Mouse (Mus musculus): ENCODE data around the gene Cd44. TPM values are rescaled to one million over a fixed set of nuclear protein-coding genes. Genes with fewer than 3 reads are reported as not detected.

Cd44 gene
- polyA plus RNA-seq, 1 experiment from 2014 or later: 17.3 TPM

DNA sequence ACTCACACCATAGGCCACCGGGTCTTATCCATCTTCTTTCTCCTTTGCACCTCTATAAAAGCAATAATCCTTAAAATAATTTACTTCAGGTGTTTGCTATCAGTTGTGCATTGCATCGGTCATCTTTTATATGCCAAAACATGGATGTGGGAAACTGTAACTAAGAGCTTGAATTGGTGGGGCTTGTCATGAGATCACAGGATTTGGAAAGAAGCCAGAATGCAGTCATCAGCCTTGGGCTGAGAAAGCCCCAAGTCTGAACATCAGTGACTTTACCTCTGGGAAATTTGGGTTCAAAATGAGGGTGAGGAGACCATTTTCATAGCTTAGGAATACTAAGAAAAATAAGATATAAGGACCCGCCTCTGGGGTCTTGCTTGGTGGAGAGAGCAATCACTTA, 4.1 kb upstream of the Cd44 start:
- no peak overlapping the region for H3K4me2 ChIP-seq (ENCODE audit: low read depth, low read length)

DNA sequence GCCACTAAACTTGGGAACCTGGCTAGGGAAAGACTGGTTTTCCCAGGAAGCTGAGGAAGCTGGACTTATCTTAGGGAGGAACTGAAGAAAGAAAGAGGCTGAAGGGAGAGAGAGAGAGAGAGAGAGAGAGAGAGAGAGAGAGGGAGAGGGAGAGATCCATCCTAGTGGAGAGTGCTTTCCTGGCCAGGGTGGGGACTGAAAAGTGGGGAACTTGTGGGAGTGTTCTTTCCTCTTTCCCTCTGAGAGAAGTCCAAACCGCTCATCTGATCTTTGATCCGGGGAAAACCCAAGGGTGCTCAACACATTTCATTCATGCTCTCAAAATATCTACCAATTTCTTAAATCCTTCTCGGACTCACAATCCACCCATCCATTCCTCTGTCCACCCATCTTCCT, 361 bp upstream of the Cd44 start:
- H3K4me1 ChIP-seq (ENCODE audit: control insufficient read depth, insufficient read depth, low read length): peaks cover 16% of the 10 kb centered on the region
- 24% methylated on average over 3 of the region's 3 CpGs for WGBS

More for the DNA sequence above, 4.1 kb upstream of the Cd44 start:
- 38% methylated on average over 3 of the region's 3 CpGs for WGBS
- Histone ChIP-seq H3K9ac (ENCODE audit: low read length) (no peak overlapping the region), H3K9me3 (replicated peaks; ENCODE audit: control insufficient read depth, low read length) (no peaks in the 10 kb centered on the region), H3K27ac (ENCODE audit: low read length) (no peak overlapping the region), H3K4me1 (ENCODE audit: control insufficient read depth, insufficient read depth, low read length) (peaks cover 12% of the 10 kb centered on the region), H3K27me3 (ENCODE audit: control insufficient read depth, insufficient read depth, low read length) (no peaks in the 10 kb centered on the region), H3K4me3 (ENCODE audit: low read length) (no peak overlapping the region), H3K36me3 (ENCODE audit: control insufficient read depth, insufficient read depth) (no peaks in the 10 kb centered on the region)
- ATAC-seq (replicated peaks; ENCODE audit: extremely low read depth, insufficient read depth, low FRiP score): no peak

DNA sequence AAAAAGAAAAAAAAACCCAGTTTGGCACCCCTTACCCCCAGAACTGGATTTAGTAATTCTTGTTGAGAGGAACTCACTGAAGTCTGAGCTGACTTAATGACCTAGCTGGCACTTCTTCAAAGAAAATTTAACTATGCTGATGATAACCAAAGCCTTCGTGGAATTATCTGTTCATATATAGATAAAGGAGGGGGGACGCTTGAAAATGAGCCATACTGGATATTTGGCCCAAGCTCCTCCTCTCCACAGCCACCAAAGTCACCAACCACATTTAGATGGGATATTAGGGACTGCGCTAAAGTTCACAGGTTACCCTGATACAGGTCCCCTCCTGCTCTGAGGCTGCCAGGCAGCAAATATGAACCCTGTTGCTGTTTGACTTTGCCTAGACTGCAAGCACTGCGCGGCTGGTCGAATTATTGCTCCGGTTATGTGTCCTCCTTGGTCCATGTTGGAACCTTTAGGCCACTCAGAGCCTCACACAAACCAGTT, 1.2 kb downstream of the Cd44 start:
- Histone ChIP-seq H3K27me3 (ENCODE audit: control insufficient read depth, insufficient read depth, low read length) (no peaks in the 10 kb centered on the region), H3K36me3 (ENCODE audit: control insufficient read depth, insufficient read depth) (no peaks in the 10 kb centered on the region), H3K4me1 (ENCODE audit: control insufficient read depth, insufficient read depth, low read length) (peaks cover 13% of the 10 kb centered on the region), H3K9ac (ENCODE audit: low read length) (peak overlapping the region; percentile 78), H3K9me3 (replicated peaks; ENCODE audit: control insufficient read depth, low read length) (no peaks in the 10 kb centered on the region), H3K4me3 (ENCODE audit: low read length) (peak overlapping the region; percentile 71), H3K4me2 (ENCODE audit: low read depth, low read length) (peak overlapping the region; percentile 82), H3K27ac (ENCODE audit: low read length) (peak overlapping the region; percentile 74; the same call in 1 of the 2 replicates)
- 30% methylated on average over 7 of the region's 7 CpGs for whole genome bisulfite sequencing
- no peak for ATAC-seq (replicated peaks; ENCODE audit: extremely low read depth, insufficient read depth, low FRiP score)

More for the DNA sequence above, 361 bp upstream of the Cd44 start:
- no peaks in the 10 kb centered on the region for H3K27me3 ChIP-seq (ENCODE audit: control insufficient read depth, insufficient read depth, low read length)
- peak overlapping the region; percentile 82 for H3K4me2 ChIP-seq (ENCODE audit: low read depth, low read length)
- peak overlapping the region; percentile 74 for H3K27ac ChIP-seq (ENCODE audit: low read length)
- no peaks in the 10 kb centered on the region for H3K36me3 ChIP-seq (ENCODE audit: control insufficient read depth, insufficient read depth)
- ATAC-seq (replicated peaks; ENCODE audit: extremely low read depth, insufficient read depth, low FRiP score): 0 out of 2 replicates have a peak, but pooled peaks have one; percentile 2
- peak overlapping the region; percentile 78 for H3K9ac ChIP-seq (ENCODE audit: low read length)
- H3K4me3 ChIP-seq (ENCODE audit: low read length): peak overlapping the region; percentile 71
- no peaks in the 10 kb centered on the region for H3K9me3 ChIP-seq (replicated peaks; ENCODE audit: control insufficient read depth, low read length)

DNA sequence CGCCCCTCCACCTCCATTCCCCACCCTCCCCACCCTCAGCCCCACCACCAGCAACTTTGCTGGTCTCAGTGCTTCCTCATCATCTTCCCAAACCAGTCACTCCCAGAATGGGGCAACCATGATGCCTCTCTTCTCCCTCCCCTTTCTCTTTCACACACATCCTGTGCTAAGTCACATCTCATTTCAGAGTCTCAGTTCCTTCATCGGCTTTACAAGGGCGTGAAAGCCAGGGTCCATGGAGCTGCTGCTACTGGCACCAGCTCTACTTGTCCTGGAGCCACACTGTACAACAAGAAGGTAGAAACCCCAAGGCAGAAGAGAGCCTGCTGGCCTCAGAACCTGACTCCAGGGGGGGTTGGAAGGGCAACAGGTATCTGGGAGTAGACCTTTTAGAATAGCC, 2.2 kb downstream of the Cd44 start:
- peak overlapping the region; percentile 82 for H3K4me2 ChIP-seq (ENCODE audit: low read depth, low read length)
- no peaks in the 10 kb centered on the region for H3K27me3 ChIP-seq (ENCODE audit: control insufficient read depth, insufficient read depth, low read length)
- no peak overlapping the region for H3K27ac ChIP-seq (ENCODE audit: low read length)
- no peak overlapping the region for H3K9ac ChIP-seq (ENCODE audit: low read length)
- ATAC-seq (replicated peaks; ENCODE audit: extremely low read depth, insufficient read depth, low FRiP score): no peak
- H3K36me3 ChIP-seq (ENCODE audit: control insufficient read depth, insufficient read depth): no peaks in the 10 kb centered on the region
- peak overlapping the region; percentile 71; the same call in 1 of the 2 replicates for H3K4me3 ChIP-seq (ENCODE audit: low read length)
- peaks cover 20% of the 10 kb centered on the region for H3K4me1 ChIP-seq (ENCODE audit: control insufficient read depth, insufficient read depth, low read length)
- no peaks in the 10 kb centered on the region for H3K9me3 ChIP-seq (replicated peaks; ENCODE audit: control insufficient read depth, low read length)
- WGBS: 45% methylated on average over 3 of the region's 3 CpGs

DNA sequence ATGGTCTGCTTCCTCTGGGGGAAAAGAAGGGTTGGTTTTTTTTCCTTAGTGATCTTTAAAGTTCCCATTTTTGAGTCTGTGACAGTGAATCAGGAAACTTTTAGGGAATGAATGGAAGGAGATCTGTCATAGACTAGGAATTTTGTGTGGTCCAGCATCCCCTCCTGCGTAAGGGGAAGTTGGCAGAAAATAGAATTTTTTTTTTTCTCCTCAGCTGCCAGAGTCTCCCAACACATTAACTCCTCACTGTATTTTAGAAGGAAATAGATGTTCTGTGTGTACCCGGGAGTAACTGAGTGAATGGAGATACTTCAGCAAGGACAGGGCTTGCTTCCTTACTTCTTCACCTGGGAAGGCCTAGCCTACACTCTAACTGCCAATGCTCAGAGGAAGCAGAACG, 2.9 kb downstream of the Cd44 start:
- Histone ChIP-seq H3K4me1 (ENCODE audit: control insufficient read depth, insufficient read depth, low read length) (peaks cover 21% of the 10 kb centered on the region), H3K4me3 (ENCODE audit: low read length) (no peak overlapping the region), H3K27ac (ENCODE audit: low read length) (no peak overlapping the region), H3K36me3 (ENCODE audit: control insufficient read depth, insufficient read depth) (no peaks in the 10 kb centered on the region), H3K9me3 (replicated peaks; ENCODE audit: control insufficient read depth, low read length) (no peaks in the 10 kb centered on the region), H3K4me2 (ENCODE audit: low read depth, low read length) (peak overlapping the region; percentile 82; the same call in 1 of the 2 replicates), H3K27me3 (ENCODE audit: control insufficient read depth, insufficient read depth, low read length) (no peaks in the 10 kb centered on the region), H3K9ac (ENCODE audit: low read length) (no peak overlapping the region)
- WGBS: 77% methylated on average over 3 of the region's 3 CpGs
- ATAC-seq (replicated peaks; ENCODE audit: extremely low read depth, insufficient read depth, low FRiP score): no peak

DNA sequence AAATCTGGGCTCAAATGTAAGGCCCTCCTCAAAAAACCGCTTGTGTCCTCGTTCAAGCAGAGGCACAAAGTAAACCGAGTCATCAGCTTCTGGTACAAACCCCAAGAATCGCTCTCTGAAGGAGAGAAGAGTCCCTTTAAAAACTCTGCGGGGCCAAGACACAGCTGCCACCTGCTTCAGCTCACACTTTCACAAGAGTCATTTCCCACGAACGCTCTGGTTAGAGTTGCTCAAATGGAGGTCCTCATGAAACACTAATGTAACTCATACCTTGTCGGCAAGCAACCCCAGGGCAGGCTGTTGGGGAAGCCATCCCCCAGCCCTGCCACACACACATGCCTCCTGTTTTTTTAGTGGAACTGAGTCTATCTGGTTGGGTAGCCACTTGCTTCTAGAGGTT, 5.3 kb downstream of the Cd44 start:
- Histone ChIP-seq H3K27ac (ENCODE audit: low read length) (no peak overlapping the region), H3K9me3 (replicated peaks; ENCODE audit: control insufficient read depth, low read length) (no peaks in the 10 kb centered on the region), H3K4me3 (ENCODE audit: low read length) (no peak overlapping the region), H3K4me1 (ENCODE audit: control insufficient read depth, insufficient read depth, low read length) (peaks cover 20% of the 10 kb centered on the region), H3K4me2 (ENCODE audit: low read depth, low read length) (no peak overlapping the region), H3K27me3 (ENCODE audit: control insufficient read depth, insufficient read depth, low read length) (no peaks in the 10 kb centered on the region), H3K36me3 (ENCODE audit: control insufficient read depth, insufficient read depth) (no peaks in the 10 kb centered on the region), H3K9ac (ENCODE audit: low read length) (no peak overlapping the region)
- 81% methylated on average over 8 of the region's 8 CpGs for WGBS
- ATAC-seq (replicated peaks; ENCODE audit: extremely low read depth, insufficient read depth, low FRiP score): no peak

DNA sequence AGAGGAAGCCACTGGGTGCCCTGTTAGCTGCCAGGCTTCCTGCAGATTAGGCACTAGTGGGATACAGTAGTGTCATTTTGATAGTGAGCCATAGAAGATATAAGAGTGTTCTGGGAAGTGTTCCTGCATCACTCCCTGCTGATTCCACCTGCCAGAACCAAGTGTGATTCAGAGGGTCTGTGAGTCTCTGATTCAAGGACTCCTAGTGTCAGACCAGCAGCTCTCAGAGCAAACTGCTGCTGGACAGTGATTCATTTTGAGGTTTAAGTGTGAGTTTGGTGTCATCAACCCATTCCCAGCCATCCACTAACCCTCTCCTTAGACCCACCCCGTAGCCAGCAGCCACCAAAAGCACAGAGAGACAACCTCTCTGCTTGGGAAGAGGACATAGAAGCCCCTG, 6.3 kb downstream of the Cd44 start:
- no peaks in the 10 kb centered on the region for H3K36me3 ChIP-seq (ENCODE audit: control insufficient read depth, insufficient read depth)
- H3K9ac ChIP-seq (ENCODE audit: low read length): no peak overlapping the region
- H3K4me2 ChIP-seq (ENCODE audit: low read depth, low read length): no peak overlapping the region
- no peaks in the 10 kb centered on the region for H3K9me3 ChIP-seq (replicated peaks; ENCODE audit: control insufficient read depth, low read length)
- ATAC-seq (replicated peaks; ENCODE audit: extremely low read depth, insufficient read depth, low FRiP score): no peak
- 85% methylated on average over 1 of the region's 1 CpGs for WGBS
- H3K27me3 ChIP-seq (ENCODE audit: control insufficient read depth, insufficient read depth, low read length): no peaks in the 10 kb centered on the region
- H3K4me1 ChIP-seq (ENCODE audit: control insufficient read depth, insufficient read depth, low read length): peaks cover 26% of the 10 kb centered on the region
- no peak overlapping the region for H3K4me3 ChIP-seq (ENCODE audit: low read length)
- no peak overlapping the region for H3K27ac ChIP-seq (ENCODE audit: low read length)

DNA sequence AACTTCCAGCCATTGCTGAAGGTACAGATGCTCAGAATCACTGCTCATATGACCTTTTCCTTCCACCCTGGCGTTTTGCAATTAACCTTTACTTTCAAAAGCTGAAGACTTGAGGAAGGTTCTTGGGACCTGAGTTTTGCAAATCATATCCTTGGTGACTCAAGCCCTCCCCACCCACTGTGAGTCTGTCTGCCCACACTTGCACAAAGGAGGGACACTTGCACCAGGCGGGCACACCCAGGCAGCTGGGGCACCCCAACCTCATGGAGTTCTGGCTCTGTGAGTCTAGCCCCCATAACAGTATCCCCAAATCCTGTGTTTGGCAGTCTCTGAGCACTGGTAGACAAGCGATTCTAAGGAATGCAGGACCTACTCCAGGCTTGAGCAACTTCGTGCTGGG, 6.7 kb downstream of the Cd44 start:
- Histone ChIP-seq H3K9ac (ENCODE audit: low read length) (no peak overlapping the region), H3K27me3 (ENCODE audit: control insufficient read depth, insufficient read depth, low read length) (no peaks in the 10 kb centered on the region), H3K36me3 (ENCODE audit: control insufficient read depth, insufficient read depth) (no peaks in the 10 kb centered on the region), H3K27ac (ENCODE audit: low read length) (no peak overlapping the region), H3K4me2 (ENCODE audit: low read depth, low read length) (no peak overlapping the region), H3K9me3 (replicated peaks; ENCODE audit: control insufficient read depth, low read length) (no peaks in the 10 kb centered on the region), H3K4me1 (ENCODE audit: control insufficient read depth, insufficient read depth, low read length) (peaks cover 30% of the 10 kb centered on the region), H3K4me3 (ENCODE audit: low read length) (no peak overlapping the region)
- no peak for ATAC-seq (replicated peaks; ENCODE audit: extremely low read depth, insufficient read depth, low FRiP score)
- 55% methylated on average over 4 of the region's 4 CpGs for WGBS

DNA sequence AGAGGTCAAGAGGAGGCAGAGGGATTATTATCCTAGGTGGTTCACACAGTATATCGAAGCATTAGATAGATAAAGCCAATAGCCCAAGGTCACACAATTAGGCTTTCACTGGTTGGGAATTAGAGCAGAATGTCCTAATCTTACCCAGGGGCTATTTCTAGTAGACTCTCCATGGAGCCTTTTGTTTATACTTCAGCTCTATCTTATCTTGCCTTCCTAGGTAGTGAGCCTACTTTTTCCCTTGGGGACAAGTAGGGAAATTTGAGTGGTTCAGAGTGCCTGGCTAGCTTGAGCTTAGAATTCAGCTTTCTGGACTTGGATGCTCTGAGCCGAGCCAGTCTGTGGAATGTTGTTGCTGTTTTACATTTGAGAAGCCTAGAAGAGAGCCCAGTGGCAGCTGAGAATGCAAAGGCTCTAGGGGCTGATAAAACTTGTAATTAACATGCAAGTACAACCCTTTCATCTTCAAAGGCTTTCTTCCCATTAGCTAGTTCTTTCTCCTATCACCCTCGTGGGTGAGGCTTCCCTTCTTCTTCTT, 12.7 kb downstream of the Cd44 start:
- H3K27me3 ChIP-seq (ENCODE audit: control insufficient read depth, insufficient read depth, low read length): no peaks in the 10 kb centered on the region
- 9% methylated on average over 3 of the region's 3 CpGs for WGBS
- no peaks in the 10 kb centered on the region for H3K36me3 ChIP-seq (ENCODE audit: control insufficient read depth, insufficient read depth)
- no peaks in the 10 kb centered on the region for H3K9me3 ChIP-seq (replicated peaks; ENCODE audit: control insufficient read depth, low read length)
- H3K9ac ChIP-seq (ENCODE audit: low read length): no peak overlapping the region
- H3K4me2 ChIP-seq (ENCODE audit: low read depth, low read length): peak overlapping the region; percentile 35
- no peak overlapping the region for H3K4me3 ChIP-seq (ENCODE audit: low read length)
- H3K27ac ChIP-seq (ENCODE audit: low read length): peak overlapping the region; percentile 70
- peaks cover 34% of the 10 kb centered on the region for H3K4me1 ChIP-seq (ENCODE audit: control insufficient read depth, insufficient read depth, low read length)
- ATAC-seq (replicated peaks; ENCODE audit: extremely low read depth, insufficient read depth, low FRiP score): peak; percentile 47
